Mouse (Mus musculus): ENCODE data around the gene Nop10.

DNA sequence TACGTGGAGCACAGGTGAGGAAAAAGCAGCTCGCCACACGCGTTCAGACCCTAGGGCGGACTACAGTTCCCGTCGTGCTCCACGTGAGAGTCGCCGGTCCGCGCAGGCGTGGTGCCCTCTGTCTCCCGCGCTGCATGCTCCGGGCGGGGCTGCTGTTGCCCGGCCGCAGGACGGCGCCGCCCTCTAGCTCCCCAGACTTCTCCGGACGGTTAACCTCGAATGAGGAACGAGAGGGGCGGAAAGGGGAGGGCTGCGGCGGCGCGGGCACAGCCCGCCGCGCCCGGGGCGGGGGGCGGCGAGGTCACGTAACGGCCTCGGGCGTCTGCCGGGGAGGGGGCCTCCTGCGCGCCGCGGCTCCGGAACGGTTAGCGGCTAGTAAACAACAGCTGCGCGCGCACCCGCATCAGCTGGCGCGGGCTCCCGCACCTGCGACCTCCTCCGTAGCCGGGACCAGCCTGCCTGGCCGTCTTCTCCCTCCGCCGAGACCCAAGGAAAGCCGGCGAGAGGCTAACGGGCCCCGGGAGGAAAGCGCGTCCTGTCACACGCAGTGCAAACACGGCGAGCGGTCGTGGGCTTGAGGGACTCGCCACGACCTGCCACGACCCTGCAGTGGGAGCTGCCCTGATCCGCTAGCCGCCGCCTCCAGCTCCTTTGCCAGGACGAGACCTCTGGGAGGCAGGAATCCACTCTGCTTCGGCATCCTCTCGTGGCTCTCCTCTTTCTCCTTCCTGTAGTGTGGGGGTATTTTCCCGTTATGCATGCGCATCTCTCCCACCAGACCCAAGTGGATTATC, 3.9 kb downstream of the Nop10 start, which contains the start of gene Slc12a6:
- TF ChIP-seq EP300 (IDR thresholded peaks at IDR 0.05; ENCODE audit: low read depth) (no peak), CTCF (IDR thresholded peaks at IDR 0.05; ENCODE audit: low read depth) (peak; percentile 25; the same call in 1 of the 2 replicates)
